Mouse (Mus musculus) intestine, embryonic 16.5 days (tissue): ENCODE data around the gene Sdk2. TPM values are rescaled to one million over a fixed set of nuclear protein-coding genes. Genes with fewer than 3 reads are reported as not detected.

ENCODE experiments used
- ATAC-seq: fragments of 200-750 bp; cut with Nextera tagmentation; 2 replicates; pipeline ENCODE4 v1.8.0; 2017; ENCODE audit warnings: moderate TSS enrichment, moderate library complexity
- H3K27ac ChIP-seq: fragments of 300-500 bp; sonication (generic); 2 replicates; pipeline ENCODE4 v1.5.1; 2014; ENCODE audit warnings: mild to moderate bottlenecking, low read length
- H3K27me3 ChIP-seq: fragments of 300-500 bp; sonication (generic); replicated peaks from 2 replicates; pipeline ENCODE4 v1.6.1; 2014; ENCODE audit warnings: low read length, control low read depth, mixed read lengths; ENCODE audit not compliant: control insufficient read depth, insufficient read depth
- H3K36me3 ChIP-seq: fragments of 300-500 bp; sonication (generic); 2 replicates; pipeline ENCODE4 v1.6.1; 2014; ENCODE audit warnings: low read length, control low read depth; ENCODE audit not compliant: control insufficient read depth, insufficient read depth
- H3K4me1 ChIP-seq: fragments of 300-500 bp; sonication (generic); 2 replicates; pipeline ENCODE4 v1.6.1; 2014; ENCODE audit warnings: low read length, control low read depth, mixed read lengths; ENCODE audit not compliant: control insufficient read depth, insufficient read depth
- H3K4me2 ChIP-seq: fragments of 300-500 bp; sonication (generic); 2 replicates; pipeline ENCODE4 v1.6.1; 2014; ENCODE audit warnings: low read depth, low read length, control low read depth
- H3K4me3 ChIP-seq: fragments of 300-500 bp; sonication (generic); 2 replicates; pipeline ENCODE4 v1.5.1; 2014; ENCODE audit warnings: mild to moderate bottlenecking, low read length
- H3K9ac ChIP-seq: fragments of 300-500 bp; sonication (generic); 2 replicates; pipeline ENCODE4 v1.6.1; 2014; ENCODE audit warnings: low read depth, low read length
- H3K9me3 ChIP-seq: fragments of 300-500 bp; sonication (generic); 2 replicates; pipeline ENCODE4 v1.6.1; 2016; ENCODE audit warnings: low read length, control low read depth; ENCODE audit not compliant: control insufficient read depth
- WGBS: fragments of 180-500 bp; shearing (Covaris S2); extraction: QIAGEN DNeasy Blood & Tissue Kit; methylation state at CpG from one replicate; pipeline ENCODE4 v1.1.7; 2014; 5-methylcytosine and 5-hydroxymethylcytosine counted together
- polyA plus RNA-seq: library from polyadenylated mRNA; unstranded; fragments of >200 nt; fragmentation: Nextera tagmentation; extraction: Ambion mirVana; gene quantifications from 2 replicates; pipeline ENCODE4 v1.2.1, GENCODE M21; 2015

Gene Sdk2
- polyA plus RNA-seq, 1 experiment from 2014 or later = 1.5 TPM

DNA sequence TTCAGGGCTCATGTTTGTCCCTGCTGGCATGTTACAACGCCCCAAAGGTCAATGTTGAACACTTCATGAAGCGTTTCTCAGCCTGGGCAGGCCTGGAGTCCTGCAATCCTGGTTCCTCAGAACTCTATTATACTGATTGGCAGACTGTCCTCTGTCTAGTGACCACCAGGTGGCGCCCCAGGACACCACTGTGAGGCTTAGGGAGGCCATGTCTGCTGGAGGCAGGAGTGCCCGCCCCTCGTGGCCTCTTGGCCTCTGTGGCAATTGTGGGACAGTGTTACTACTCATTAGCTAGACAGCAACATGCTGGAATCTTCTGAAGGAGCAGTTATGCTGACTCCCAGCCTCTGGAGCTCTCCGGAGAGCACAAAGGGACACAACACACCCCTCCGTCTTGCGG, 201.2 kb downstream of the Sdk2 start:
- no peaks in the 10 kb centered on the region for H3K9me3 ChIP-seq
- H3K4me3 ChIP-seq = no peak overlapping the region
- no peak overlapping the region for H3K9ac ChIP-seq
- no peak overlapping the region for H3K27ac ChIP-seq
- H3K27me3 ChIP-seq = no peaks in the 10 kb centered on the region
- peak; percentile 78 for ATAC-seq
- 37% methylated on average over 8 of the region's 8 CpGs for WGBS
- no peaks in the 10 kb centered on the region for H3K36me3 ChIP-seq
- H3K4me2 ChIP-seq = no peak overlapping the region
- H3K4me1 ChIP-seq = no peaks in the 10 kb centered on the region

DNA sequence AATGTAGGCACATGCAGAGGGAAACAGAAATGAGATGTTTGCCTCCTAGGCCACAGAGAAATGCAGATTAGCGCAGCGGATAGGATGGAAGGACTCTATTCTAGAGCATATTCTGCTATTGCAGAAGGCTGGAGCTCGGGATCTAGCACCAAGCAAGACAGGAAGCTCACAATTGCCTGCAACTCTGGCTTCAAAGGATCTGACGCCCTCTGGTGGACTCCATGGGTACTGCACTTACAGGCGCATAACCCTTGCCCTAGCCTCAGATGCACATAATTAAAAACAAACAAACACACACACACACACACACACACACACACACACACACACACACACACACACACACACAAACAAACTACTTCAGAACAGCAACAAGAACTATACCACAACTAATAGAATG, 203.4 kb downstream of the Sdk2 start:
- Histone ChIP-seq H3K27me3 (no peaks in the 10 kb centered on the region), H3K36me3 (no peaks in the 10 kb centered on the region), H3K9ac (no peak overlapping the region), H3K27ac (no peak overlapping the region), H3K9me3 (no peaks in the 10 kb centered on the region), H3K4me1 (no peaks in the 10 kb centered on the region), H3K4me3 (no peak overlapping the region), H3K4me2 (no peak overlapping the region)
- ATAC-seq = no peak
- WGBS = 79% methylated on average over 5 of the region's 5 CpGs

DNA sequence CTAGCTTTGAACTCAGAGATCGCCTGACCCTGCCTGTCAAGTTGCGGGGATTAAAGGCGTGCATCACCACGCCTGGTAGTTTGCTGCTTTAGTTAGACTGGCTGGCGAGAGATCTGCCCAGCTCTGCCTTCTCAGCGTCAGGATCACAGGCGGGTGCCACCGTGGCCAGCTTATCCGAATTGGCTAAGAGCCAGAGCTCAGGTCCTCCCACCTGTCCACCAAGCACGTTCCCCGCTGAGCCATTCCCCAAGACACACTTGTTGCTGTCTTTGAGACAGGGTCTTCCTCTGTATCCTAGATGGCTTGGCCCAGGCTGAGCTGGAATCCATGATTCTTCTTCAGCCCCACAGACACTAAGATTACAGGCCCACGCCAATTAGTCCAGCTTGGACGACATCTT, 211.2 kb downstream of the Sdk2 start:
- no peak overlapping the region for H3K4me3 ChIP-seq
- no peaks in the 10 kb centered on the region for H3K9me3 ChIP-seq
- H3K4me2 ChIP-seq = no peak overlapping the region
- no peaks in the 10 kb centered on the region for H3K4me1 ChIP-seq
- no peak overlapping the region for H3K27ac ChIP-seq
- 79% methylated on average over 13 of the region's 13 CpGs for WGBS
- no peak for ATAC-seq
- H3K9ac ChIP-seq = no peak overlapping the region
- no peaks in the 10 kb centered on the region for H3K36me3 ChIP-seq
- H3K27me3 ChIP-seq = no peaks in the 10 kb centered on the region

DNA sequence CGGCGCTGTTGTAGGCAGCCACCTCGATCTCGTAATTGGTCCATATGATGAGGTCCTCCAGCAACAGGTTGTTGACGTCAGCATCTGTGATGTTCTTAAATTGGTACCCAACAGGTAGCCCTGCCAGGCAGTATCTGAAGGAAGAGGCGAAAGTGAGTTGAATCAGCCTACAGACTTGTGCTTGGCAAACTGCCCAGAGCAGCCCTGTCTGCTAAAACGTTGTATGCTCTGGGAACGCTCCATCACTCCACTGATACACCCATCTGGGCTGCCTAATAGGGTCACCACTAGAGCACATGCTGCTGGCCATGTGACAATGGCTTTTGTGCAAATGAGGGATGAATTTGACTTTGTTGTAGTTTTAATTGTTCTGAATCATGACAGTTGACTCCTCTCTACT, 215.1 kb downstream of the Sdk2 start:
- Histone ChIP-seq H3K4me2 (no peak overlapping the region), H3K4me3 (no peak overlapping the region), H3K27ac (no peak overlapping the region), H3K4me1 (no peaks in the 10 kb centered on the region), H3K9me3 (no peaks in the 10 kb centered on the region), H3K27me3 (no peaks in the 10 kb centered on the region), H3K9ac (no peak overlapping the region), H3K36me3 (no peaks in the 10 kb centered on the region)
- WGBS = 72% methylated on average over 8 of the region's 8 CpGs
- no peak for ATAC-seq

DNA sequence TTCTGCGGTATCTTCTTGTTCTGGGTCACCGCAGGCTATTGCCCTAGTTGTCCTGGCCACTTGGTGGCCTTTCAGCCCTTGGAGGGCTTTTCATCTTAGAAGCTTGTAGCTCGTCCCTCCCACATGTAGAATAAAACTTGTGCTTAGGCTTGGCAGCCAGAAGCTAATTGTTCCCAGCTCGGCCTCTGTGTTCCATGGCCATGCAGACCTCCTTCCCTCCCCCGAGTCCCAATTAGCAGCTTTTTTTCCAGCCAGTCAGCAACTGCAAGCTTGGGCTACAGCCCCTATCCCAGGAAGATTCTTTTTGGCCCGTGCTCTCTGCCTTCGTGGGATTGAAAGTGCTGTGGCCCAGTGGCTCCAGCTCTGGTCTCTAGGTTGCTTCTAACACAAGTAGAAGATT, 217.5 kb downstream of the Sdk2 start:
- ATAC-seq = no peak
- 77% methylated on average over 7 of the region's 7 CpGs for WGBS
- Histone ChIP-seq H3K9me3 (no peaks in the 10 kb centered on the region), H3K4me1 (no peaks in the 10 kb centered on the region), H3K4me3 (no peak overlapping the region), H3K27ac (no peak overlapping the region), H3K9ac (no peak overlapping the region), H3K36me3 (no peaks in the 10 kb centered on the region), H3K4me2 (no peak overlapping the region), H3K27me3 (no peaks in the 10 kb centered on the region)

DNA sequence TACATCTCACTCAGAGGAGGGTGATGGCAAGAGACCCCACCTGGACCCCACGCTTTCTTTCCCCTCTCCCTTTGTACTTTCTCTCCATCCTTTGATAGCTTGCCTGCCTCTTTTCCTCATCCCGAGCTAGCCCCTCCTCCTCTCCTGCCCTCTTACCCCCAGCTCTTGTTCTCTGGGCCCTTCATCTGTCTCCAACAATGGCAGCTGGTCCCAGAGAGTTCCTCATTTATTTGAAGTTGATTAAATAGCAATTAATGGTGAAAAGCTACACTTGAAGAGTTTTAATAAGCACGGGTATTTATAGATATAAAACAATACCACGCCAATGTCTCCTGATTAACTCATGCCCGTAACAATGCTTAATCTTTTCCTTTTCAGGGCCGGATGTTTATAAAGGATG, 222.9 kb downstream of the Sdk2 start:
- H3K9me3 ChIP-seq = no peaks in the 10 kb centered on the region
- no peaks in the 10 kb centered on the region for H3K4me1 ChIP-seq
- WGBS = 74% methylated on average over 6 of the region's 6 CpGs
- no peak overlapping the region for H3K9ac ChIP-seq
- no peak for ATAC-seq
- H3K36me3 ChIP-seq = no peaks in the 10 kb centered on the region
- no peak overlapping the region for H3K27ac ChIP-seq
- no peak overlapping the region for H3K4me2 ChIP-seq
- H3K27me3 ChIP-seq = no peaks in the 10 kb centered on the region
- no peak overlapping the region for H3K4me3 ChIP-seq

DNA sequence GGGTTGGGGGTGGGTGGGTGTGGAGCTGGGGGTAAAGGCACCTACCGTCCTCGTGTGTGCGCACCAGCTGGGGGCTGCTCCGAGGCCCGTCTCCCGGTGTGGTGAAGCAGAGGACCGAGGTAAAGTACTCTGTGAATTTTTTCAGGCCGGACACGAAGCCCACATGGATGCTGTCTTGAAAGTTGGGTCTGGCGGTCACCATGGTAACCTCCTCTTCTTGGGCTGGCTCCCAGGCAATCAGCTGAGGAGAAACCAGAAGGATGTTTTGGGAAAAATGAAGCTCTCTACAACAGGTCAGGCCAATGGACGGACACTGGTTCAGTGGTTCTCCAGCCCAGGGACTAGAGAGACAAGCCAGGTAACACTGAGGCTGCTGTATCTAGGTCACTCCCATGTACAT, 224.0 kb downstream of the Sdk2 start:
- Histone ChIP-seq H3K27ac (no peak overlapping the region), H3K4me1 (no peaks in the 10 kb centered on the region), H3K9me3 (no peaks in the 10 kb centered on the region), H3K9ac (no peak overlapping the region), H3K4me3 (no peak overlapping the region), H3K36me3 (no peaks in the 10 kb centered on the region), H3K27me3 (no peaks in the 10 kb centered on the region), H3K4me2 (no peak overlapping the region)
- WGBS = 95% methylated on average over 11 of the region's 11 CpGs
- ATAC-seq = no peak

DNA sequence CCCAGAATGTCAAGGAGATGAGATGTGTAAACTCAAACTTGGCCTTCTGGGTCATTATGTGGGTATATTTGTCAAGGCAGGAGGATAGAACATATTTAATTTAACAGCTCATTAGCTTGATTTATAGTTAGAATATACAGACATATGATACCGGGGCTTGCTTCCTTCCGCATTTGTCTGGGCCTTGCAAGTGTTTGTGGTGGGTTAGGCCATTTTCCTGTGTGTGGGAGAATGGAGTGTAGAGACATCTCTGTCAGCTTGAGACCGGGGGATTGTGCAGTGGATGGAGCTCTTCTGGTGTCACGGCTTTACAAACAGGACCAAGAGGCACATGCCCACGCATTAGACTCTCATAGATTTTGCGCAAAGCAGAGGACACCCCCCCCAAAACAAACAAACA, 235.2 kb downstream of the Sdk2 start:
- no peaks in the 10 kb centered on the region for H3K36me3 ChIP-seq
- 0 out of 2 replicates have a peak, but pooled peaks cover 3% of the 10 kb centered on the region for H3K4me1 ChIP-seq
- 86% methylated on average over 6 of the region's 6 CpGs for WGBS
- H3K27ac ChIP-seq = no peak overlapping the region
- H3K4me3 ChIP-seq = no peak overlapping the region
- no peaks in the 10 kb centered on the region for H3K9me3 ChIP-seq
- no peak for ATAC-seq
- no peak overlapping the region for H3K4me2 ChIP-seq
- H3K27me3 ChIP-seq = no peaks in the 10 kb centered on the region
- no peak overlapping the region for H3K9ac ChIP-seq

DNA sequence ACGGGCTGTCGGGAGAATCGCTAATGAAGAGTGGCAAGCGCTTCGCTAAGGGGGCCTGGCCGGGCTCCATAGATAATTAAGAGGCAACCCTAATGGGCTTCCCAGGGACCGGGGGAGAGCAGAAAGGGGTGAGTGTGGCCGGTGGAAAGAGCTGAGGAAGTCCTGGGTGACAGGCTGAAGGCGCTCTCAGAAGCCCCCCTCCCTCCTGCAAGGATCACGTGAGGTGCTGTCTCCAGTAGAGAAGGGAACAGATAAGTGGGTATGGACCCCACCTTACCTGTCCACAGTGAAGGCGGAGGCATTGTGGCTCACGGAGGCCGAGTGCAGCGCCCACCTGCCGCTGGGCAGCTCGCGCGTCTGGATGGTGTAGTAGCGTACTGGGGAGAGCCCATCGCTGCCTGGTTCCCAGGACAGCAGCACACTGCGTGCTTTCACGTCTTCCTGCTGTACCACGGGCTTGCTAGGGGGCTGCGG, 238.7 kb downstream of the Sdk2 start:
- Histone ChIP-seq H3K9me3 (no peaks in the 10 kb centered on the region), H3K4me1 (no peaks in the 10 kb centered on the region), H3K9ac (no peak overlapping the region), H3K36me3 (no peaks in the 10 kb centered on the region), H3K4me2 (no peak overlapping the region), H3K4me3 (no peak overlapping the region), H3K27ac (no peak overlapping the region), H3K27me3 (no peaks in the 10 kb centered on the region)
- WGBS = 38% methylated on average over 24 of the region's 24 CpGs
- no peak for ATAC-seq

DNA sequence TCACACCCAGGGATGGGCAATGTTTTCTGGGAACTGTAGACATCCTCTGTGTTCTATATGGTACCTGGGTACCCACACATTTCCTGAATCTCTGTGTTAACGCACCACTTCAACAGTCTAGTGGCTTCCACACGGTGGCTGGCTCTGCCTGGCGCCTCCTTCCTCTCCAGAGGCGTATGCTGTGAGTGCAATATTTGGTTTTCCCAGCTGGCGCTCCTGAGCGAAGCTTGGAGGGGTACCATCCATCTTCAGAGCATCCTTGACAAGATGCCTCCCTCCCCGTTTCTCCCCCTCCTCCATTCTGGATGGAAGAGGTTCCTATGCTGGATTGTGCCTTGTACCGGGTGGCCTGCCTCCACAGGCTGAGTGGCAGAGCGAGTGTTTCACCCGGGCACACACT, 246.8 kb downstream of the Sdk2 start:
- no peak overlapping the region for H3K4me2 ChIP-seq
- no peak overlapping the region for H3K9ac ChIP-seq
- H3K27me3 ChIP-seq = no peaks in the 10 kb centered on the region
- no peak overlapping the region for H3K27ac ChIP-seq
- 72% methylated on average over 10 of the region's 10 CpGs for WGBS
- no peak overlapping the region for H3K4me3 ChIP-seq
- ATAC-seq = no peak
- H3K4me1 ChIP-seq = peaks cover 10% of the 10 kb centered on the region
- no peaks in the 10 kb centered on the region for H3K36me3 ChIP-seq
- no peaks in the 10 kb centered on the region for H3K9me3 ChIP-seq
